ENCODE assay signal across 23 mouse cellular contexts in the genomic region with DNA sequence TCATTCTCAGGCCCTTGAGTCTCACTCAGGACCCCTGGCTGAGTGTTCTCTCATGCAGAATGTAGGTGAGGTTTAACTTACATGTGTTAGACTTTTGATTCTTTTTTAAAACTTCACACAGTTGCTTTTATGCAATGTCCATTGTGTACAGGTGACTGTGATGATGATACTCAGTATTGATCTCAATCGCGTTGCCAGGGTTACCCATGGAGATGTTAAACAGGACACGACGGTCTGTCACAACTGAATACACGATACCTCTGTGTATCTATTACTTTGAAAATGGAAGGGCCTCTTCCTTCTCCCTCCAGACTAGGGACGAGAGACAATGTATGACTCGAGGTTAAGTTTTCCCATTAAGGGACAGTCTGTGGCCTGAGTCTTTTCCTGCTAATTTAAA.
A peak's percentile ranks its signal among the peaks of the same experiment; 100 is the strongest.
DNase-seq lines count a peak whose midpoint lies in the region; ATAC-seq and TF ChIP-seq lines count a peak whose summit lies in the region.
"Had no signal": no experiment of that assay in that cellular context is flagged by ENCODE, and none has a peak within 500 bp of the region (broad histone marks: within the 10 kb centered on the region; RNA-seq: fewer than 3 reads in every experiment).

No protein-coding gene starts in this region.

- no peaks in the 10 kb centered on the region for H3K4me1 ChIP-seq in hindbrain, embryonic 16.5 days (ENCODE audit: control insufficient read depth, insufficient read depth, low read depth, low read length)
- H3K4me1 ChIP-seq in hindbrain, embryonic 14.5 days (replicated peaks; ENCODE audit: control insufficient read depth, insufficient read depth, low read length), result no peaks in the 10 kb centered on the region
- H3K4me1 ChIP-seq in liver, postnatal 0 days (ENCODE audit: insufficient read depth), result peaks cover 5% of the 10 kb centered on the region
- H3K4me1 ChIP-seq in liver, embryonic 11.5 days (replicated peaks; ENCODE audit: control insufficient read depth, insufficient read depth, low read length), result no peaks in the 10 kb centered on the region
- H3K4me1 ChIP-seq: heart, embryonic 12.5 days; hindbrain, embryonic 10.5 days; intestine, embryonic 15.5 days had no signal

- TF ChIP-seq EP300 in liver, postnatal 0 days (IDR thresholded peaks at IDR 0.05; ENCODE audit: low read depth), result no peak

- no peaks in the 10 kb centered on the region for H3K9me3 ChIP-seq in hindbrain, embryonic 16.5 days (ENCODE audit: control insufficient read depth, low read length)
- H3K9me3 ChIP-seq in hindbrain, embryonic 14.5 days (ENCODE audit: control insufficient read depth, low read length), result no peaks in the 10 kb centered on the region
- no peaks in the 10 kb centered on the region for H3K9me3 ChIP-seq in liver, postnatal 0 days (ENCODE audit: low read length)
- H3K9me3 ChIP-seq in liver, embryonic 11.5 days (ENCODE audit: control insufficient read depth, low read length), result no peaks in the 10 kb centered on the region
- H3K9me3 ChIP-seq: embryonic facial prominence, embryonic 10.5 days; embryonic facial prominence, embryonic 13.5 days; forebrain, embryonic 12.5 days; forebrain, embryonic 15.5 days; heart, embryonic 12.5 days; heart, embryonic 15.5 days; hindbrain, embryonic 10.5 days; intestine, embryonic 15.5 days had no signal

- TF ChIP-seq CTCF in liver, postnatal 0 days (IDR thresholded peaks at IDR 0.05; ENCODE audit: low read depth), result no peak

- no peak overlapping the region for H3K9ac ChIP-seq in hindbrain, embryonic 16.5 days (ENCODE audit: low read depth, low read length)
- H3K9ac ChIP-seq in hindbrain, embryonic 14.5 days, result no peak overlapping the region
- no peak overlapping the region for H3K9ac ChIP-seq in liver, postnatal 0 days (replicated peaks)
- H3K9ac ChIP-seq in liver, embryonic 11.5 days (ENCODE audit: low read depth, low read length), result no peak overlapping the region
- H3K9ac ChIP-seq: embryonic facial prominence, embryonic 13.5 days; forebrain, embryonic 12.5 days; forebrain, embryonic 15.5 days; heart, embryonic 12.5 days; heart, embryonic 15.5 days; intestine, embryonic 15.5 days had no signal

- H3K36me3 ChIP-seq in hindbrain, embryonic 16.5 days (ENCODE audit: control insufficient read depth, insufficient read depth, low read length), result no peaks in the 10 kb centered on the region
- H3K36me3 ChIP-seq in hindbrain, embryonic 14.5 days (replicated peaks; ENCODE audit: control insufficient read depth, insufficient read depth), result no peaks in the 10 kb centered on the region
- no peaks in the 10 kb centered on the region for H3K36me3 ChIP-seq in liver, postnatal 0 days (replicated peaks; ENCODE audit: insufficient read depth, low read length)
- H3K36me3 ChIP-seq in liver, embryonic 11.5 days (ENCODE audit: control insufficient read depth, insufficient read depth, low read length), result no peaks in the 10 kb centered on the region
- H3K36me3 ChIP-seq: embryonic facial prominence, embryonic 10.5 days; embryonic facial prominence, embryonic 13.5 days; forebrain, embryonic 12.5 days; forebrain, embryonic 15.5 days; heart, embryonic 12.5 days; heart, embryonic 15.5 days; hindbrain, embryonic 10.5 days; intestine, embryonic 15.5 days had no signal

- no peaks in the 10 kb centered on the region for H3K27me3 ChIP-seq in hindbrain, embryonic 16.5 days (replicated peaks; ENCODE audit: control insufficient read depth, insufficient read depth, low read length)
- no peaks in the 10 kb centered on the region for H3K27me3 ChIP-seq in hindbrain, embryonic 14.5 days (ENCODE audit: control insufficient read depth, insufficient read depth, low read length)
- H3K27me3 ChIP-seq in liver, postnatal 0 days (ENCODE audit: insufficient read depth, low read length), result no peaks in the 10 kb centered on the region
- no peaks in the 10 kb centered on the region for H3K27me3 ChIP-seq in liver, embryonic 11.5 days (replicated peaks; ENCODE audit: control insufficient read depth, insufficient read depth, low read length)
- H3K27me3 ChIP-seq: embryonic facial prominence, embryonic 13.5 days; forebrain, embryonic 12.5 days; forebrain, embryonic 15.5 days; heart, embryonic 12.5 days; heart, embryonic 15.5 days; intestine, embryonic 15.5 days had no signal

- peak; percentile 45 for DNase-seq in cerebellum, adult 9-10 months
- no peak for DNase-seq in cerebellum, postnatal 10 days
- no peak for DNase-seq in hindbrain, embryonic 14.5 days (ENCODE audit: low spot score)
- DNase-seq in liver, postnatal 0 days, result no peak
- DNase-seq in liver, embryonic 11.5 days (ENCODE audit: low spot score), result no peak
- DNase-seq: adrenal gland, adult 2 months; adrenal gland, postnatal 14 days; embryo, embryonic 11 days; gastrocnemius, postnatal 25 days; heart, adult 18-20 months; heart, postnatal 10 days; heart, postnatal 36 days; kidney, adult 11 months had no signal

- ATAC-seq in hindbrain, embryonic 16.5 days, result peak; percentile 28; the same call in 1 of the 2 replicates
- no peak for ATAC-seq in hindbrain, embryonic 14.5 days (ENCODE audit: low FRiP score)
- peak; percentile 58; the same call in 1 of the 2 replicates for ATAC-seq in liver, postnatal 0 days
- ATAC-seq in liver, embryonic 11.5 days (replicated peaks; ENCODE audit: low FRiP score), result no peak
- ATAC-seq: forebrain, embryonic 15.5 days; intestine, embryonic 15.5 days had no signal

- no peak overlapping the region for H3K4me2 ChIP-seq in hindbrain, embryonic 16.5 days (ENCODE audit: low read length)
- H3K4me2 ChIP-seq in hindbrain, embryonic 14.5 days (replicated peaks), result no peak overlapping the region
- no peak overlapping the region for H3K4me2 ChIP-seq in liver, postnatal 0 days (ENCODE audit: low read depth, low read length)
- H3K4me2 ChIP-seq in liver, embryonic 11.5 days, result no peak overlapping the region
- H3K4me2 ChIP-seq: embryonic facial prominence, embryonic 13.5 days; forebrain, embryonic 12.5 days; forebrain, embryonic 15.5 days; heart, embryonic 12.5 days; heart, embryonic 15.5 days; intestine, embryonic 15.5 days had no signal

- no peak overlapping the region for H3K4me3 ChIP-seq in hindbrain, embryonic 16.5 days (ENCODE audit: low read length)
- H3K4me3 ChIP-seq in hindbrain, embryonic 14.5 days (replicated peaks; ENCODE audit: low read length), result no peak overlapping the region
- H3K4me3 ChIP-seq in liver, postnatal 0 days (ENCODE audit: low read depth, low read length), result no peak overlapping the region
- no peak overlapping the region for H3K4me3 ChIP-seq in liver, embryonic 11.5 days (ENCODE audit: low read depth, low read length)
- H3K4me3 ChIP-seq: embryonic facial prominence, embryonic 10.5 days; embryonic facial prominence, embryonic 13.5 days; erythroblast, embryonic 14.5 days; forebrain, embryonic 12.5 days; forebrain, embryonic 15.5 days; heart, embryonic 12.5 days; heart, embryonic 15.5 days; hindbrain, embryonic 10.5 days; intestine, embryonic 15.5 days had no signal

- 78% methylated on average over 7 of the region's 7 CpGs for WGBS in hindbrain, embryonic 16.5 days
- WGBS in hindbrain, embryonic 14.5 days, result 83% methylated on average over 7 of the region's 7 CpGs
- 62% methylated on average over 7 of the region's 7 CpGs for WGBS in liver, postnatal 0 days (ENCODE audit: insufficient replicate concordance)
- 82% methylated on average over 7 of the region's 7 CpGs for WGBS in liver, embryonic 11.5 days

- H3K27ac ChIP-seq in hindbrain, embryonic 16.5 days (ENCODE audit: low read depth, low read length), result no peak overlapping the region
- no peak overlapping the region for H3K27ac ChIP-seq in hindbrain, embryonic 14.5 days
- H3K27ac ChIP-seq in liver, postnatal 0 days (ENCODE audit: low read depth), result no peak overlapping the region
- H3K27ac ChIP-seq in liver, embryonic 11.5 days (ENCODE audit: low read depth, low read length), result no peak overlapping the region
- H3K27ac ChIP-seq: embryonic facial prominence, embryonic 10.5 days; embryonic facial prominence, embryonic 13.5 days; forebrain, embryonic 12.5 days; forebrain, embryonic 15.5 days; heart, embryonic 15.5 days; hindbrain, embryonic 10.5 days; intestine, embryonic 15.5 days had no signal

Comparison
In these comparisons a context has a peak if more than half of its experiments do, and no peak if none do; other contexts are left out.
1. ATAC-seq: peak in hindbrain, embryonic 16.5 days (single experiment) and liver, postnatal 0 days (single experiment); none in hindbrain, embryonic 14.5 days (single experiment) and liver, embryonic 11.5 days (single experiment).